Mouse (Mus musculus): ENCODE results near the gene Btbd9.

The Btbd9 gene

DNA sequence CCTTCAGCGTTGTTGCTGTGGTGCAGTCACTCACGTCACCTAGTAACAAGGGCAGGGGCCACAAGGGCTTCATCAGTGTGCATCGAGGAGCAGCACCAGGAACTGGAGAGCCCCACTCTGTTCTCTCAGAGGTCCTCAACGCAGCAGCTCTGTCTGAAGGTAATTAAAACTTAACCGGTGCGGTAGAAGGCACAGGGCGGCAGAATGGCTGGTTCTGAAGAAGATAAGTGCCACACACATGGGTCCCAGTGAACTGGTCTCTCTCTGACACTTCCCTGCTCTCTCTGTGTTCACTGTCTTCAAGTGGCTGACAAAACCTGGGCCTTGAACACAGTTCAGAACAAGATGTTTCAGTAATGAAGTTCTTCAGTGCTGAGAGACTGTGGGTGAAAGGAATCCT, 239.5 kb downstream of the Btbd9 start:
- DNase-seq (ENCODE audit: low read depth, low spot score): peak; percentile 17

- DNase-seq (ENCODE audit: low read depth, low spot score): no peak
Measured at GRCm38 (mm10) chr17:30336280-30336679, 240.0 kb downstream of the Btbd9 start.

DNA sequence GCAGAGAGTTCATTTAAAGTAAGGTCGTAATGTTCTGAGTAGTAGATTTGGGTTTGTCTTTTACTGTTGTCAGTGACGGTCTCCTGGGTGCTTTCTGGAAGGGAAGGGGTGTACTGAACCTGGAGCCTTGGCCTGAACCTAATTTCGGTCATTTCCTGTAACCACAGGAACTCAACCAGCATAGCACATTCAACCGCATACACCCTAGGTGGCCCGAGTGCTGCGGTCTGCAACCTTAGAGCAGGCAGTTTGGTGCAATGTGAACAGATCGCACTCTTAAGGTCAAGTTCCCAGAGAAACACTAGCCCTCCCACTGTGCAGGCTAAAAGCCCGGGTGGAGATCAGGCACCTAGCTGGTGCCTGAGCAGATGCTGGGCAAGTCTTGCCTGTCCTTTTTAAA, 240.5 kb downstream of the Btbd9 start:
- DNase-seq (ENCODE audit: low read depth, low spot score): peak; percentile 29

DNA sequence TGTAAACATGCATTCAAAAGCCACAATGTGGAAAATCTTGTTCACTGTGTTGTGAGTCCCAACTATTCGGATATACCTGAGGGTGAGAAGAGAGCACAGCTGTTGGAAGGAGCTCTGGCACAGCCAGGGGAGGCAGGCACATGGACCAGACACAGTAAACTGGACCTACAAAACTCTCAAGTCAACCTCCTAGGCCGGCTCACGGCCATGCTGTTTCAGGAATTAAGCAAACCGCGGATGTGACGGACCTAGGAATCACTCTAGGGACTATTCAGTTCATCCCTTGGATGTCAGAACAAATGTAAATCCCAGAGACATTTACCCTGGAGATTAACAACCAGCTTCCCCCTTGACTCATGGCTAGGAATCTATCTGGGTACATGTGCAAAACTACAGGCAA, 242.0 kb downstream of the Btbd9 start:
- DNase-seq (ENCODE audit: low read depth, low spot score): no peak

- no peak for DNase-seq (ENCODE audit: low read depth, low spot score)
Measured at GRCm38 (mm10) chr17:30333136-30333535, 243.2 kb downstream of the Btbd9 start.

DNA sequence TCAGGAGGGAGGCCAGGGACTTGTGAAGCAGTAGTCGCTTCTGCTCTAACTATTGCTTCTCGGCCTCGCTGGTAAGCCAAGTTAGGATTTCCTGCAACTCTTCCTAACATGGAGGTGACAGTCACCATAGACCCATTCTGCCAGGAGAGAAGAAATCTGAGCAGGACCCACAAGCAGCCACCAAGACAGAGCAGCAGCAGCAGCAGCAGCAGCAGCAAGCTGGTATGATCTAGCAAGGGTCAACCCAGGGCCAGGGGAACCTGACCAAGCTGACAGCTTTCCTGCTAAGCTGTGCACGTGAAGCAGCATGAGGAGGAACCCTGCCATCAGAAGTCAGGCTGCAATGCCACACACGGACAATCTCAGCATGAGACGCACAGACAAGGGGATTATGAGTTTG, 244.9 kb downstream of the Btbd9 start:
- no peak for DNase-seq (ENCODE audit: low read depth, low spot score)

- DNase-seq (ENCODE audit: low read depth, low spot score): no peak
Measured at GRCm38 (mm10) chr17:30329531-30329930, 246.8 kb downstream of the Btbd9 start.

- DNase-seq (ENCODE audit: low read depth, low spot score): no peak
Measured at GRCm38 (mm10) chr17:30328924-30329323, 247.4 kb downstream of the Btbd9 start.

- DNase-seq (ENCODE audit: low read depth, low spot score): no peak
Measured at GRCm38 (mm10) chr17:30326906-30327305, 249.4 kb downstream of the Btbd9 start.

GRCm38 (mm10) chr17:30320301-30320700, 256.0 kb downstream of the Btbd9 start:
- DNase-seq (ENCODE audit: low read depth, low spot score): no peak

GRCm38 (mm10) chr17:30312688-30313087, 263.6 kb downstream of the Btbd9 start:
- DNase-seq (ENCODE audit: low read depth, low spot score): no peak

DNA sequence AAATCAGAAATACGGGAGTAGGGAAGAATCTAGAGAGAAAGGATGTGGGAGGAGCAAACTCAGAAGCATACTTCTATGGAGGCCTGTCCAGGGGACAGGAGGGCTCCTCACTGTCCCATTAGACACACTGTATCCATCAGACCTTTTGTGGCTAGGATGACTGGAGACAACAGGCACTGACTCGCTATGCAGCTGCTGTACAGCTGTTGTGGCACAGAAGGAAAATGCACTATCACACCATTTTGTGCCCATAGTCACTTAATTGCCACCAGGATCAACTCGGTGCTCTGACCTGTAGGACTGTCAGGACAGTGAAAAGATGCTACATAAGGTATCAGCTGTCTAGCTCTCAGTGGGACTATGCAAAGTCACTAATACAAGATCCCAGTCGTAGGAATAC, 266.7 kb downstream of the Btbd9 start:
- no peak for DNase-seq (ENCODE audit: low read depth, low spot score)

- no peak for DNase-seq (ENCODE audit: low read depth, low spot score)
Measured at GRCm38 (mm10) chr17:30308889-30309288, 267.4 kb downstream of the Btbd9 start.

- no peak for DNase-seq (ENCODE audit: low read depth, low spot score)
Measured at GRCm38 (mm10) chr17:30308317-30308716, 268.0 kb downstream of the Btbd9 start.

DNA sequence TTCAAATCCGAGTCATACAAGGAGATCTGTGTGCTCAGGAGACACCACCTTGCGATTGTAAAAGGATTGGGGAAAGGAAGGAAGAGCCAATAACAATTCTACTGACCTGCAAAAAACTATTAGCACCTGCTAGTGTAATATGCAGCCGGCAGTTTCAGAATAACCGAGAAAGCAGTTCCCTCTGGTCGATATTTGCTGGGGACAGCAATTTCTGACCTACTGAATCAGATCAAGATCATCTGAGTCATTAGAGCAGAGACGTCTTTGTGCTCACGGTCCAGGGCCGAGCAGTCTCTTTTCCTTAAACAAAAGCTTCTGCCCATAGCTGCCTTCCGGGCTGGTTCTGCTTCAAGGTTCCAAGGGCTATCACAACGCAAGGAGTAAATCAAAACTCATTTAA, 269.1 kb downstream of the Btbd9 start:
- no peak for DNase-seq (ENCODE audit: low read depth, low spot score)

GRCm38 (mm10) chr17:30304766-30305165, 271.5 kb downstream of the Btbd9 start:
- DNase-seq (ENCODE audit: low read depth, low spot score): no peak

GRCm38 (mm10) chr17:30301338-30301737, 274.9 kb downstream of the Btbd9 start:
- no peak for DNase-seq (ENCODE audit: low read depth, low spot score)

- DNase-seq (ENCODE audit: low read depth, low spot score): no peak
Measured at GRCm38 (mm10) chr17:30297432-30297831, 278.9 kb downstream of the Btbd9 start.

- no peak for DNase-seq (ENCODE audit: low read depth, low spot score)
Measured at GRCm38 (mm10) chr17:30296069-30296468, 280.2 kb downstream of the Btbd9 start.

- DNase-seq (ENCODE audit: low read depth, low spot score): no peak
Measured at GRCm38 (mm10) chr17:30292666-30293065, 283.6 kb downstream of the Btbd9 start.

DNA sequence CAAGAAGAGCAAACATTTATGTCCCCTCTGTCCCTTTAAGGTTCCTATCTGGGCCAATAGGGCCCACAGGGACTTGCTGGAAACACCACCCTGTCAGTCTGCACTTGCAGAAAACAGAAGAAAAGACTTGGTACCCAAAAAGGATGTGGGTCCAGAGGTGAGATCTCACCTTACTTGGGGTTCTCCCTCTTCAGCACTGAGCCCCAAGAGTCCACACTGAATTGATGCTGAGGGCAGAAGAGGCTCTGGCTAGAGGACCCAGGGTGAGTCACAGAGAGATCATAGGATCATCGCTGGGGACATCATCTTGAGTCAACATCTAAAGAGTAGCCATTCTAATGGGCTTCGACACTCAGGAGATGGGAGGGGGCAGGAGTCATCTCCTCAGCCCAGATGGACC, 290.6 kb downstream of the Btbd9 start:
- DNase-seq (ENCODE audit: low read depth, low spot score): no peak

DNA sequence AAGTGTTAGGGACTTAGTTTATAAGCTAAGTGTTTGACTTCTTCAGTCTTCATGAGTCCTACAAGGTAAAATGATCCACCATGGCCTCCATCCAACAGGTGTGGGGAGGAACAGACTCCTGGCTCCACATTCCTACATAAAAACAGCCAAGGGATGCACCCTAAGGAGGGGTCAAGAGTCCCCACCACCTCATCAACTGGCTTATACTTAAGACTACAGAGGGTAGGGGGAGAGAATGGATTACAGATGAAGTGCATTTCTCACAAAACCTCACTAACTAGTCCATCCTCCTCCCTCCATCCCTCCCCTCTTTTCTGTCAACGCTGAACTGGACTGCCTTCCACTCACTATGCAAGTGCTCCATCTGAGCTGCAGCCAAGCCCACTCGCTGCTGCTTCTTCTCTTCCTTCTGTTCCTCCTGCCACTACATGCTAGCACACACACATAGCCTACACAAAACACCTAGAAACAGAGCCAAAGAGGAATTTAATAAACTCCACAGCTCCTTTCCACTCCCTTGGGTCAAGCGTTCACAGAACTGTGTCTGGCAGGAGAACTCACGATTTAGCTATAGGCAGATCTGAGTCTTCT, 292.7 kb downstream of the Btbd9 start:
- no peak for DNase-seq (ENCODE audit: low read depth, low spot score)

DNA sequence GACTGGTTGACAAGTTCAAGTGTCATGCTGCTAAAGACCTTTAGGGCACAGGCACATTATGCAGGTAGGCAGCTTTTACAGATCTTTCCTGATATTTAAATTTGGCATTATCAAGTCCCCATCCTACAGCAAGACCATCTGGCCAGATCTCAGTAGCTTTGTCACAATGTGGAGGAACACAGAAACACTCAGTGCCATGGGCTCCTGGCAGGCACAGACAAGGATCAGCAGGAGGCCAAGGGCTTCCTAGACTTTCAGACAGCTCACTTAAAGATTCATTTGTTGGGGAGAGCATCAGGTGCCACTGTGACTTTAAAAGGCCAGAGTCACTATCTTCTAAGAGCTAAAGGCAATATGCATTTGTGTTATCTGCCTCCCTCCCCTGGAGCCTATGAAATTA, 293.3 kb downstream of the Btbd9 start:
- DNase-seq (ENCODE audit: low read depth, low spot score): no peak

All from CD4-positive, CD25-positive, alpha-beta regulatory T cell, adult 2 months (primary cell).